Mouse (Mus musculus) retina, postnatal 1 day (tissue): ENCODE data around the gene Tmem270.
"Not testable (repeated sequence)": the region's sequence is repeated elsewhere in the genome, so short reads cannot be mapped to it uniquely, and the experiment has no call there.

Source experiments
- DNase-seq: peaks from one replicate; pipeline ENCODE4 v3.0.0-alpha.2; 2012

The Tmem270 gene

GRCm38 (mm10) chr5:134906633-134907032, at the start of gene Tmem270:
Gene Tmem270, minus strand, starts transcription at chr5:134906733.
- DNase-seq, result no peak

- DNase-seq, result no peak
Observed at GRCm38 (mm10) chr5:134955491-134955890, 49.0 kb upstream of the Tmem270 start.

GRCm38 (mm10) chr5:134951053-134951884, 44.7 kb upstream of the Tmem270 start:
- DNase-seq, result no peak

- DNase-seq, result no peak
Observed at GRCm38 (mm10) chr5:134948085-134948439, 41.5 kb upstream of the Tmem270 start.

GRCm38 (mm10) chr5:134947420-134948084, 41.0 kb upstream of the Tmem270 start:
- no peak for DNase-seq

- no peak for DNase-seq
Observed at GRCm38 (mm10) chr5:134946857-134947255, 40.3 kb upstream of the Tmem270 start, which contains the start of gene Cldn4. Gene Cldn4, minus strand, starts transcription at chr5:134946934.

- no peak for DNase-seq
Observed at GRCm38 (mm10) chr5:134946063-134946856, 39.7 kb upstream of the Tmem270 start.

GRCm38 (mm10) chr5:134945266-134945959, 38.9 kb upstream of the Tmem270 start:
- no peak for DNase-seq

- DNase-seq, result no peak
Observed at GRCm38 (mm10) chr5:134944179-134944578, 37.6 kb upstream of the Tmem270 start.

GRCm38 (mm10) chr5:134942740-134943139, 36.2 kb upstream of the Tmem270 start:
- no peak for DNase-seq

- no peak for DNase-seq
Observed at GRCm38 (mm10) chr5:134941472-134942209, 35.1 kb upstream of the Tmem270 start.

GRCm38 (mm10) chr5:134939554-134939953, 33.0 kb upstream of the Tmem270 start:
- DNase-seq, result not testable (repeated sequence)

GRCm38 (mm10) chr5:134939069-134939468, 32.5 kb upstream of the Tmem270 start:
- no peak for DNase-seq

- no peak for DNase-seq
Observed at GRCm38 (mm10) chr5:134936626-134937185, 30.2 kb upstream of the Tmem270 start.

GRCm38 (mm10) chr5:134936051-134936450, 29.5 kb upstream of the Tmem270 start:
- DNase-seq, result no peak

GRCm38 (mm10) chr5:134934666-134935065, 28.1 kb upstream of the Tmem270 start:
- DNase-seq, result no peak

GRCm38 (mm10) chr5:134933686-134934085, 27.2 kb upstream of the Tmem270 start:
- not testable (repeated sequence) for DNase-seq

GRCm38 (mm10) chr5:134933281-134933680, 26.7 kb upstream of the Tmem270 start:
- no peak for DNase-seq

- DNase-seq, result peak; percentile 83
Observed at GRCm38 (mm10) chr5:134932903-134933276, 26.4 kb upstream of the Tmem270 start.

- peak; percentile 94 for DNase-seq
Observed at GRCm38 (mm10) chr5:134932179-134932902, 25.8 kb upstream of the Tmem270 start, which contains the start of gene Mettl27. Gene Mettl27, plus strand, starts transcription at chr5:134932368.

- no peak for DNase-seq
Observed at GRCm38 (mm10) chr5:134929988-134930387, 23.5 kb upstream of the Tmem270 start.
